Mouse (Mus musculus) bone marrow macrophage, adult 2 months (primary cell): ENCODE results near the gene Asl. TPM values are rescaled to one million over a fixed set of nuclear protein-coding genes. Genes with fewer than 3 reads are reported as not detected.

Experiments
- H3K27ac ChIP-seq: 2 replicates; pipeline ENCODE4 v1.5.1; 2012; ENCODE audit warnings: low read depth, low read length; ENCODE audit not compliant: insufficient read depth
- H3K4me1 ChIP-seq: 2 replicates; pipeline ENCODE4 v1.6.1; 2012; ENCODE audit warnings: low read length; ENCODE audit not compliant: control insufficient read depth, insufficient read depth
- H3K4me3 ChIP-seq: 2 replicates; pipeline ENCODE4 v1.5.1; 2012; ENCODE audit warnings: mild to moderate bottlenecking, low read length, moderate library complexity; ENCODE audit not compliant: insufficient read depth
- CTCF ChIP-seq: IDR thresholded peaks from 2 replicates; pipeline ENCODE4 v1.5.1; 2012; ENCODE audit warnings: low read depth, mild to moderate bottlenecking, low read length, moderate library complexity
- POLR2A ChIP-seq: IDR thresholded peaks from 2 replicates; pipeline ENCODE4 v1.6.1; 2012; ENCODE audit warnings: mild to moderate bottlenecking, low read depth, low read length, borderline replicate concordance
- polyA plus RNA-seq: library from polyadenylated mRNA; stranded (reverse); fragments of >200 nt; gene quantifications from 2 replicates; pipeline ENCODE4 v1.2.4, GENCODE M21; 2012; ENCODE audit not compliant: missing spikeins, insufficient read depth, insufficient read length

Gene Asl
- polyA plus RNA-seq, 1 experiment: 72.7 TPM

DNA sequence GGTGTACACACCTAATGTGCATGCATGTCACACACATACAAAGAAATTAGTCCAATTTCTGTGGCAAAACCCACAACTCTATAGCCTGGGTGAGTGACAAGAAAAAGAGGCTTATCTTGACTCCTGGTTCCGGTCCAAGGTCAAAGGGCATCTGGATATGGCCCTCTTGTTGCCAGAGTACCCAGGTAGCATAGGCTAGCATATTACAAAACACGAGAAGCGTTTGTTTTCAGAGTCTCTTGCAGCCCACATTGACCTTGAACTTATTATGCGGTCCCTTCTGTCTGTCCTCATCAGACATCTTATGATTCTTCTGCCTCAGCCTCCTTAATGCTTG, 31.2 kb upstream of the Asl start:
- H3K4me3 ChIP-seq: no peak overlapping the region
- TF ChIP-seq POLR2A (no peak), CTCF (no peak)
- no peak overlapping the region for H3K27ac ChIP-seq
- H3K4me1 ChIP-seq: peaks cover 14% of the 10 kb centered on the region

DNA sequence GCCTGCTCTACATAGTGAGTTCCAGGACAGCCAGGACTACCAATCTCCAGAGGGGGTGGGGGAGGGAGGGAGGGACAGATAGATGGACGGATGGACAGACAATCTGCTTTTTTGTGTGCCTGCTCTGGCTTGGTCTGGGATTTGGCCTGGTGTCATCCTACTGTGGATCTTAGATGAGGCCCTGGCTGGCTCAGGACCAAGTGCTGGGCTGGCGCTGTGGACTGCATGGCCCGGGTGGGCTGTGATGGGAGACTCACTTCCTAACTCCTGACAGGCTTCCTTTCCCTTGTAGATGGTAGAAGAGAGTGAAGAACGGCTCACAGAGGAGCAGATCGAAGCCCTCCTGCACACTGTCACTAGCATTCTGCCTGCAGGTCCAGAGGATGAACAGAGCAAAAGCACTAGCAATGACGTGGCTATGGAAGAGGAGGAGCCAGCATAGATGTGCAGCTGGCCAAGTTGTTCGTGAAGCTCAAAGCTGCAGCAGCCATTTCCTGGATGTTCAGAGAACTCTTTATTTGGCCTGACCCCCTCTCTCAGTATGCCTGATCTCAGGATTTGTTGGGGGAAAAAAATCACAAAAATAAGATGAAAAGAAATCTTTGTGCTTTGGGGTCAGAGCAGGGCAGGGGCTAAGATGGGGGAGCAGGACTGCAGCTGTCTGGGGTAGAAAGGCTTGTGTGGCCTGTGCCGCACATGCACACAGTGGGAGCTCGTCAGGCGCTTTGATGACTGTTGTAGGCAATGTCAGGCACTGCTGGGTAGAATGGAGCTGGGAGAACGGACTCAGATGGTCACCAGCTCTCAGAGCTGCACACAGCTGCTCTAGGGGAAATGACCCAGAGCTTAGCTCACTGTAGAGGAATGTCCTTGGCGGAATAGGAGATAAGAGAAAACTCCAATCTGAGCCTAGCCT, 30.6 kb upstream of the Asl start:
- Histone ChIP-seq H3K4me1 (peaks cover 14% of the 10 kb centered on the region), H3K27ac (no peak overlapping the region), H3K4me3 (no peak overlapping the region)
- TF ChIP-seq POLR2A: no peak
- no peak for TF ChIP-seq CTCF

DNA sequence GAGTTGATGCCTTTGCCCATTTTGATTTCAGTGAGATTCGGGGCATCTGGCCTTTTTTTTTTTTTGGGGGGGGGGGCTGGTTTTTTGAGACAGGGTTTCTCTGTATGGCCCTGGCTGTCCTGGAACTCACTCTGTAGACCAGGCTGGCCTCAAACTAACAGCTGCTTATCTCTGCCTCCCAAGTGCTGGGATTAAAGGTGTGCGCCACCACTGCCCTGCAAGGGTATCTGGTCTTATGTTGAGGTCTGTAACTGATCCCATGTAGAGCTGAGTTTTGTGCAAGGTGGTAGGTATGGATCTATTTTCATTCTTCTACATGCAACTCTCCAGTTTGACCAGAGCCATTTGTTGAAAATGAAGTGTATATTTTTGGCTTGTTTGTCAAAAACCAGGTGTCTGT, 27.3 kb upstream of the Asl start:
- H3K27ac ChIP-seq: no peak overlapping the region
- no peak overlapping the region for H3K4me3 ChIP-seq
- no peaks in the 10 kb centered on the region for H3K4me1 ChIP-seq
- no peak for TF ChIP-seq POLR2A
- TF ChIP-seq CTCF: no peak

DNA sequence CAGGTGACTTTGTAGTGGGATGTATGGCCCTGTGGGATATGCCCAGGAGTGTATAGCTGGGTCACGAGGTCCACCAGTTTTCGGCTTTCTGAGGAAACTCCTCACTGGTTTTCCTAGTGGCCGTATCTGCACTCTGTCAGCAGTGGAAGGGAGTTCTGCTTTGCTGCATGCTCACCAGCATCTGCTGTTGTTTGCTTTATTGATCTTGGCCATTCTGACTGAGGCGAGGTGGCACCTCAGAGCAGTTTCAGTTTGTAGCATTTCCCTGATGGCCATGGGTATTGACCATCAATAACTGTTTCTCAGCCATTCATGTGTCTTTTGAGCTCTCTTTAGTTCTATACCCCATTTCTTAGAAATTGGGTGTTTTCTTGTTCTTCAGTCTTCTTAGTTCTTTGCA, 26.6 kb upstream of the Asl start:
- TF ChIP-seq POLR2A: no peak
- no peak for TF ChIP-seq CTCF
- no peaks in the 10 kb centered on the region for H3K4me1 ChIP-seq
- no peak overlapping the region for H3K4me3 ChIP-seq
- no peak overlapping the region for H3K27ac ChIP-seq

DNA sequence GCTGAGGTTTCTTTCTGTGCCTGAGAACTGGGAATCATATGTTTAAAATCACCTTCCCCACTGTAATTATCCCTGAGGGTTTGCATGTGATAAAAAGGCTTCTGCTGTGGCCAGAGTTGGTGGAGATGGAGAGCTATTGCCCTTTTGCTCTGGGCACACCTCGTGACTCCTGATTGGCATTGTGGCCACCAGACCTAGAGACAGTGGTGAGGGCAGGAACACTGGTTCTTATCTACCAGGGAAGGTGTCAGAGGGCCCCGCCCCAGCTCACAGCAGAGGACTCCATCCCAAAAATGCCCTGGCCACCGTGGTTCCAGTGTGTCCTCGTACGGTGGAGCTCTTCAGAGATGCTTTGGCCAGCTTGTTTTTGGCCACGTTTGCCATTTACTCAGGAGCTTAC, 23.9 kb upstream of the Asl start:
- no peak overlapping the region for H3K27ac ChIP-seq
- H3K4me1 ChIP-seq: no peaks in the 10 kb centered on the region
- H3K4me3 ChIP-seq: no peak overlapping the region
- TF ChIP-seq POLR2A (no peak), CTCF (no peak)

DNA sequence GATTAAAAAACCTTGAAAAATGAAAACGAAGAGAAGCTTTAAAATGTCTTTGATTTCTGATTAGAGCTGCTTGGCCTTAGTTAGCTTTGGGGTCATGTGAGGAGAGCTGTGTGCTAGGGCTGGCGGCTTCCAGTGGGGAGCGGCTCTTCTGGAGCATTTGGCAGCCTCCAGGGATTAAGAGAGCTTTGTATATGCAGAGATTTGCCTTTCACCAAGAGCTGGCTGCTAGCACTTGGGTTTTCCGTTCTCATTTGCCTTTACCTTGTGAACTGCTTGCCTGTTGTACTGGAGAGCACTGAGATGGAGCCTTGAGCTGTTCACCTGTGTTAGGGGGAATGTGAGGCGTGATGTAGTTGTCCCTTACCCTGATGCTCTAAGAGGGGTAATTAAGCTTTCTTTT, 23.5 kb upstream of the Asl start:
- no peaks in the 10 kb centered on the region for H3K4me1 ChIP-seq

DNA sequence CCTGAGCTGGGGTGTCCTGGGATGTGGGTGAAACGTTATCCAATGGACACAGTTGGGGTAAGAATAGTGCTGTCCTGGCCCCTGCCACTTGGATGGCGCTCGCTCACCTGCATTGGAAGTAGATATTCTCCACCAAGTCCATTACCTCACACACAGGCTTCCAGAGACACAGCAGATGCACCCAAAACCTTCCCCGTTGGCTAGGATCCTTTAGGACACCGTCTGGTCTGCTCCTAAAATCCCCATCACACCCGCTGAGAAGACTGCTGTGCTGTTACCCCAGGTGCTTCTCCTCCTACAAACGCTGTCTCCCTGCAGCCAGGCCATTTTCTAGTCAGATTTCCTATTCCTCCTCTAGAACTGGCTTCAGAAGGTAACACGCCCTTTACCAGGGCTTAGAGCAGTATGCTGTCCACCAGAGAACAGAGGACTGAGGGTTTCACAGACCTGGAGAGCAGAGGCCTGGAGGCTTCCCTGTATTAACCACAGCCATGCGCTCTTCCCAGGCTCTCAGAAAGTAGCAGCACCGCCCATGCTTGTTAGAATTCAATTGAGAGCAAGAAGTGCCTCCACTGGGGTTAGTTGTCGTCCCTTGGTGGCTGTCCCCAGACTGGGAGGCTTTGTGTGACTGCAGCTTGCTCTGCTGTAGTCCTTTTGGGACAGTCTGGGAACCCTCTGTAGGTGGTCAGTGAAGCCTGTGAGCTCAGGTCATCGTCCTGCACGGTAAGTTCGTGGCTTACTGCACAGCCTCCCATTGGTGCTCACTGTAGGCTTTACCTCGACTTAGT, 22.2 kb upstream of the Asl start:
- Histone ChIP-seq H3K27ac (no peak overlapping the region), H3K4me3 (no peak overlapping the region), H3K4me1 (no peaks in the 10 kb centered on the region)
- TF ChIP-seq CTCF: no peak
- no peak for TF ChIP-seq POLR2A

More for the DNA sequence above, 23.5 kb upstream of the Asl start:
- no peak overlapping the region for H3K4me3 ChIP-seq
- no peak for TF ChIP-seq POLR2A
- no peak for TF ChIP-seq CTCF
- H3K27ac ChIP-seq: no peak overlapping the region

DNA sequence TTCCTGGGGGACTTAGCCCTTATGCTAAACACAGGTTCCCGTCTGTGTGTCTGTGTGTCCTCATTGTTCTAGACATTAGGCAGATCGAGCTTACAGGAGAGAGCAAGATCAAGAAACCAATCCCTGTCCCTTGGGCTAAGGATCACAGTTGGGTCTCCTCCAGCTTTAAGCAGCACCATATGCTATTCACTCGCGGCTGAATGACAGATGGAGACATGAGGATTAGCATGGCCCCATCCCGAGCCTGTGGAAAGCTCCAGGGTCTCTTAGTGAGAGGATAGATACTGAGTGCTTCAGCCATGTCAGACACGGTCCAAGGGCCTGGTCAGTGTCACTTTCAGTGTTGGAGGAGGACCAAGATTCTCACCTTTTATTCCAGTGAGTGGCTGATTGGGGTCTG, 21.4 kb upstream of the Asl start:
- Histone ChIP-seq H3K4me3 (no peak overlapping the region), H3K27ac (no peak overlapping the region), H3K4me1 (no peaks in the 10 kb centered on the region)
- TF ChIP-seq CTCF (no peak), POLR2A (no peak)

DNA sequence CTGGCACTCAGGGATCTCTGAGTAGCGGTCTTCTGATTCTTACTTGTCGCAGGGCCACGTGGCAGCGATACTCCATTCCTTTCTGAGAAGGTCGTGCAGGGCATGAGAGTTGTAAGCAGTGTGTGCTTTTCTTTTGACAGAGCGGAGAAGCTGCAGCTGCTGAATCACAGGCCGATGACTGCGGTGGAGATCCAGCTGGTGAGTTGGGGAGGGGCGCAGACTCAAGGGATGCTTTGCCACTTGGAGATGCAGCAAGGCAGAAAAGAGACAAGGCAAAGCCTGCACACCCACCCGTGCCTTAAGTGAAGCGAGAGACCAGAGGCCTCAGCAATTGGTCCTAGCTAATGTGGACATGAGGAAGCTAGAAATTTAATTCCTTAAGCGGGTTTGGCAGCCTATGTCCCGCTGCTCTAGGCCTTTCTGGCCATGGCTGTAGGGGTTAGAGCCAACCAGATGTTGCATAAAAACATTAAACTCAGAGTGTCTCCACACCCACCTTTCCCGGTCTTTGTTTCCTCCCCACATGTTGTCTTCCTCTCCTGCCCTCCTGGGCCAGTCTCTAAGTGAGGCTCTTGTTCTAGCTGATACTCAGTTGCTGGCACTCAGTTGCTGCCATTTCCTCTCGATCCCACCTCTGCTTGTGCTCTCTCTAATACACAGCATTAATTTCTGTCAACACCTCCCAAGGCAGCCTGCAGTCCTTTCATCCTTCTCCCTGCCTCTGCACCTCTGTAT, 19.9 kb upstream of the Asl start:
- H3K4me1 ChIP-seq: peaks cover under 1% of the 10 kb centered on the region; the same call in 1 of the 2 replicates
- TF ChIP-seq POLR2A (no peak), CTCF (no peak)
- no peak overlapping the region for H3K27ac ChIP-seq
- no peak overlapping the region for H3K4me3 ChIP-seq

DNA sequence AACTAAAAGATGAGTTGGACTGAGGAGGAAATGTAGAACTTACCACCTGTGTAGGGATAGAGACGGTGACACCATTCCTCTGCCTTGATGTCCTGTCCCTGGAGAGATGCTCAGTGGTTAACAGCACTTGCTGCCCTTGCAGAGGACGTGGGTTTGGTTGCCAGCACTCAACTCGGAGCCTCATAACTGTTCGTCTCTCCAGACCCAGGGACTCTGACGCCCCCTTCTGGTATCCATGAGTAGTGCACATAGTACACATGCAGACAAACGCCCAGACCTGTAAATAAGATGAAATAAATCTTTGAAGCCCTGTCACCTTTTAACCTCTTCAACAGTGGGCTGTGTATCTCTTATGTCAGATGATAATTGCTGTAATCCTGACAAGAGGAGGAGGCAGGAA, 18.0 kb upstream of the Asl start:
- Histone ChIP-seq H3K27ac (no peak overlapping the region), H3K4me3 (no peak overlapping the region), H3K4me1 (peaks cover 3% of the 10 kb centered on the region; the same call in 1 of the 2 replicates)
- TF ChIP-seq CTCF (peak; percentile 52), POLR2A (no peak)
